Mouse (Mus musculus): Measurements from ENCODE around the gene Anp32a.
A peak's percentile ranks its signal among the peaks of the same experiment; 100 is the strongest.

Gene Anp32a

GRCm38 (mm10) chr9:62406423-62407013 lies 65.4 kb downstream of the Anp32a start:
- no peak for DNase-seq (ENCODE audit: low read depth, low spot score)

GRCm38 (mm10) chr9:62407357-62408146 lies 66.5 kb downstream of the Anp32a start:
- DNase-seq (ENCODE audit: low read depth, low spot score), result peak; percentile 78

GRCm38 (mm10) chr9:62418742-62419141 lies 77.6 kb downstream of the Anp32a start:
- no peak for DNase-seq (ENCODE audit: low read depth, low spot score)

GRCm38 (mm10) chr9:62420261-62420917 lies 79.3 kb downstream of the Anp32a start:
- DNase-seq (ENCODE audit: low read depth, low spot score), result peak; percentile 46

GRCm38 (mm10) chr9:62421027-62421426 lies 79.9 kb downstream of the Anp32a start:
- DNase-seq (ENCODE audit: low read depth, low spot score), result peak; percentile 84

GRCm38 (mm10) chr9:62421911-62422310 lies 80.8 kb downstream of the Anp32a start:
- DNase-seq (ENCODE audit: low read depth, low spot score), result no peak

DNA sequence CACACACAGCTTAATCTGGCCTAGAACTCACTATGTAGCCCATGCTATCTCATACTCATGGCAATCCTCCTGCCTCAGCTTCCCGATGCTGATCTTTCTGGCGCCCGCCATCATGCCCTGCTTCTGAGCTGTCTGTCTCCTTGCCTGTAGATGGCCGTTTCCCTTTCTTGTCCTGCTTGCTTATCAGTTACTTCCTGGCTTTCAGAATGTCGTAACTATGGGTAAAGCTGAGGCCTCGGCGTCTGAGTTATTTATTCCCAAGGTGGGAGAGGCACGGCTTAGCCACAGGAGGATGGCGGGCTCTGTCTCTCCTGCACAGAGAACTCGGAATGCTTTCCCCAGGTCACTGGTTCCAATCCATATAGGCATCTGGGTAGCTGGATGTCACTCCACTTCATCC lies 81.8 kb downstream of the Anp32a start:
- DNase-seq (ENCODE audit: low read depth, low spot score), result no peak

GRCm38 (mm10) chr9:62423871-62424270 lies 82.8 kb downstream of the Anp32a start:
- DNase-seq (ENCODE audit: low read depth, low spot score), result no peak

DNA sequence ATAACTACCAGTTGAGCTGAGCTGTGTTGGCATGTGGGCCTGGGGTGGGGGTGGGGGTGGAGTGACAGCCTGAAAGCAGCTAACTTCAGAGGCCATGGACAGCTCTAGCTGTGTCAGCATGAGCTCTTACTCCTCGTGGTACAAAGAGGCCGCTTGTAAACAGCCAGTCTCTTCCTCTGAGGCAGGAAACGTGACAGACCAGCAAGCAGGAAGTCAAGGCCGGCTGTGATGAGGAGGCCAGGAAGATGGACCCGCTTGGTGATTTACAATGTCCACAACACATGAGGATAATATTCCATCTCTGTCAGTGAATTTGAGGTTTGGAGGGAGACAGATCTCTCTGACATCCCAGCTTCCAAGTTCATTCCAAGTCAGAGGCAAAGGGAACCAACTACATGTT lies 84.2 kb downstream of the Anp32a start:
- DNase-seq (ENCODE audit: low read depth, low spot score), result no peak

- no peak for DNase-seq (ENCODE audit: low read depth, low spot score)
Measured at GRCm38 (mm10) chr9:62426021-62426420, 84.9 kb downstream of the Anp32a start.

- DNase-seq (ENCODE audit: low read depth, low spot score), result no peak
Measured at GRCm38 (mm10) chr9:62426531-62426930, 85.4 kb downstream of the Anp32a start.

DNA sequence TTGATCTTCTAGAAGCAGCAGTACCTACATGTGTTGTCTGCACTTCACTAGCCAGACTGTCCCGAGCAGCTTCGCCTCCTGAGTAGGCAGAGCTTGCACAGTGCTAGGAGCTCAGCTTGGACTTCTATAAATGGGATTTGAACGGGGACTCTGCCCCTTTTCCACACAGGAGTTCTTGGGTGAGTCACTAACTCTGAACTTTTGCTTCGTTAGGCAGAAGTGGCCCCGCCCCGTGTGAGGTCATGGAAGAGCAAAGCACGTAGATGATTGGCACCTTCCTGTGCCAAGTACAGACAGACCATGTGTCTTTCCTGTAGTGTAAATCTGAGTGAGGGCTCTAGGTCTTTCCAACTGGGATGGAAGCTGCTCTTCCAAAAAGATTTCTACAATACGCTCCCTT lies 85.9 kb downstream of the Anp32a start:
- peak; percentile 60 for DNase-seq (ENCODE audit: low read depth, low spot score)
